Mouse (Mus musculus) liver, embryonic 12.5 days (tissue): ENCODE results near the gene Olfr1370. TPM values are rescaled to one million over a fixed set of nuclear protein-coding genes. Genes with fewer than 3 reads are reported as not detected.
A peak's percentile ranks its signal among the peaks of the same experiment; 100 is the strongest.
"Not testable (repeated sequence)": the region's sequence is repeated elsewhere in the genome, so short reads cannot be mapped to it uniquely, and the experiment has no call there.

Experiments used
- ATAC-seq: fragments of 200-750 bp; cut with Nextera tagmentation; 2 replicates; pipeline ENCODE4 v1.8.0; 2017; ENCODE audit warnings: moderate number of reproducible peaks, mild to moderate bottlenecking, moderate library complexity
- H3K27ac ChIP-seq: fragments of 300-500 bp; sonication (generic); 2 replicates; pipeline ENCODE4 v1.5.1; 2016; ENCODE audit warnings: mild to moderate bottlenecking
- H3K27me3 ChIP-seq: fragments of 300-500 bp; sonication (generic); replicated peaks from 2 replicates; pipeline ENCODE4 v1.6.1; 2016; ENCODE audit warnings: mild to moderate bottlenecking, moderate library complexity
- H3K36me3 ChIP-seq: fragments of 300-500 bp; sonication (generic); 2 replicates; pipeline ENCODE4 v1.6.1; 2016; ENCODE audit warnings: mild to moderate bottlenecking, moderate library complexity
- H3K4me1 ChIP-seq: fragments of 300-500 bp; sonication (generic); 2 replicates; pipeline ENCODE4 v1.6.1; 2016
- H3K4me2 ChIP-seq: fragments of 300-500 bp; sonication (generic); 2 replicates; pipeline ENCODE4 v1.6.1; 2016; ENCODE audit warnings: mild to moderate bottlenecking, moderate library complexity
- H3K4me3 ChIP-seq: fragments of 300-500 bp; sonication (generic); 2 replicates; pipeline ENCODE4 v1.5.1; 2016; ENCODE audit warnings: mild to moderate bottlenecking, moderate library complexity
- H3K9ac ChIP-seq: fragments of 300-500 bp; sonication (generic); 2 replicates; pipeline ENCODE4 v1.6.1; 2016; ENCODE audit warnings: mild to moderate bottlenecking, moderate library complexity
- H3K9me3 ChIP-seq: fragments of 300-500 bp; sonication (generic); replicated peaks from 2 replicates; pipeline ENCODE4 v1.6.1; 2016; ENCODE audit warnings: mild to moderate bottlenecking, moderate library complexity
- WGBS: fragments of 180-500 bp; shearing (Covaris S2); methylation state at CpG from one replicate; pipeline ENCODE4 v1.1.7; 2016; ENCODE audit not compliant: insufficient replicate concordance; 5-methylcytosine and 5-hydroxymethylcytosine counted together
- polyA plus RNA-seq: library from polyadenylated mRNA; unstranded; fragments of >200 nt; fragmentation: Nextera tagmentation; extraction: Ambion mirVana; gene quantifications from 2 replicates; pipeline ENCODE4 v1.2.1, GENCODE M21; 2016

The Olfr1370 gene
- not detected in 2 replicates for polyA plus RNA-seq

GRCm38 (mm10) chr13:21074847-21075246 is at the start of gene Olfr1370:
Gene Olfr1370, minus strand, starts transcription at chr13:21074947.
- 67% methylated on average over 3 of the region's 3 CpGs for WGBS
- H3K9ac ChIP-seq = no peak within 1 kb of the TSS
- H3K4me2 ChIP-seq = no peak within 1 kb of the TSS
- H3K4me3 ChIP-seq = no peak within 1 kb of the TSS
- H3K36me3 ChIP-seq = no peaks in the 10 kb centered on the region
- no peaks in the 10 kb centered on the region for H3K4me1 ChIP-seq
- no peaks in the 10 kb centered on the region for H3K27me3 ChIP-seq
- ATAC-seq = no peak
- H3K27ac ChIP-seq = no peak within 1 kb of the TSS
- no peaks in the 10 kb centered on the region for H3K9me3 ChIP-seq

GRCm38 (mm10) chr13:21114121-21114520 is 39.4 kb upstream of the Olfr1370 start:
- 23% methylated on average over 4 of the region's 4 CpGs for whole genome bisulfite sequencing
- peak; percentile 79 for ATAC-seq

GRCm38 (mm10) chr13:21111183-21111582 is 36.4 kb upstream of the Olfr1370 start, which contains the start of gene Olfr1369-ps1:
Gene Olfr1369-ps1, plus strand, starts transcription at chr13:21111483.
- WGBS = 64% methylated on average over 3 of the region's 3 CpGs
- H3K9me3 ChIP-seq, ATAC-seq: not testable (repeated sequence)

More at GRCm38 (mm10) chr13:21114121-21114520, 39.4 kb upstream of the Olfr1370 start:
- H3K36me3 ChIP-seq = no peaks in the 10 kb centered on the region
- H3K9ac ChIP-seq = no peak overlapping the region
- H3K4me3 ChIP-seq = no peak overlapping the region
- H3K4me1 ChIP-seq = 0 out of 2 replicates have a peak, but pooled peaks cover 3% of the 10 kb centered on the region
- no peak overlapping the region for H3K4me2 ChIP-seq
- H3K27ac ChIP-seq = no peak overlapping the region
- H3K27me3 ChIP-seq = no peaks in the 10 kb centered on the region
- H3K9me3 ChIP-seq = no peaks in the 10 kb centered on the region

GRCm38 (mm10) chr13:21110441-21110840 is 35.7 kb upstream of the Olfr1370 start:
- no peak overlapping the region for H3K27ac ChIP-seq
- H3K27me3 ChIP-seq = no peaks in the 10 kb centered on the region
- 0 out of 2 replicates have a peak, but pooled peaks cover 3% of the 10 kb centered on the region for H3K4me1 ChIP-seq
- H3K4me2 ChIP-seq = no peak overlapping the region
- 77% methylated on average over 6 of the region's 6 CpGs for WGBS
- H3K9me3 ChIP-seq = no peaks in the 10 kb centered on the region
- H3K4me3 ChIP-seq = no peak overlapping the region
- ATAC-seq = no peak
- H3K36me3 ChIP-seq = no peaks in the 10 kb centered on the region
- no peak overlapping the region for H3K9ac ChIP-seq

More at GRCm38 (mm10) chr13:21111183-21111582, 36.4 kb upstream of the Olfr1370 start, which contains the start of gene Olfr1369-ps1:
- not testable (repeated sequence) for H3K9ac ChIP-seq, H3K27ac ChIP-seq, H3K4me1 ChIP-seq, H3K36me3 ChIP-seq, H3K27me3 ChIP-seq, H3K4me2 ChIP-seq, H3K4me3 ChIP-seq

GRCm38 (mm10) chr13:21109759-21110158 is 35.0 kb upstream of the Olfr1370 start:
- H3K27me3 ChIP-seq = no peaks in the 10 kb centered on the region
- 78% methylated on average over 3 of the region's 3 CpGs for WGBS
- H3K4me1 ChIP-seq = 0 out of 2 replicates have a peak, but pooled peaks cover 3% of the 10 kb centered on the region
- H3K27ac ChIP-seq = no peak overlapping the region
- H3K4me2 ChIP-seq = no peak overlapping the region
- H3K9ac ChIP-seq = no peak overlapping the region
- no peaks in the 10 kb centered on the region for H3K36me3 ChIP-seq
- no peak for ATAC-seq
- H3K4me3 ChIP-seq = no peak overlapping the region
- H3K9me3 ChIP-seq = no peaks in the 10 kb centered on the region

GRCm38 (mm10) chr13:21082686-21083085 is 7.9 kb upstream of the Olfr1370 start:
- Histone ChIP-seq H3K27me3 (no peaks in the 10 kb centered on the region), H3K9me3 (no peaks in the 10 kb centered on the region), H3K9ac (no peak overlapping the region), H3K27ac (no peak overlapping the region), H3K4me2 (no peak overlapping the region), H3K4me3 (no peak overlapping the region), H3K4me1 (no peaks in the 10 kb centered on the region), H3K36me3 (no peaks in the 10 kb centered on the region)
- WGBS = 43% methylated on average over 2 of the region's 2 CpGs
- ATAC-seq = no peak

- no peak for ATAC-seq
- no peak overlapping the region for H3K4me3 ChIP-seq
- H3K4me2 ChIP-seq = no peak overlapping the region
- H3K27ac ChIP-seq = no peak overlapping the region
- no peak overlapping the region for H3K9ac ChIP-seq
- H3K9me3 ChIP-seq = no peaks in the 10 kb centered on the region
- H3K36me3 ChIP-seq = no peaks in the 10 kb centered on the region
- no peaks in the 10 kb centered on the region for H3K27me3 ChIP-seq
- 56% methylated on average over 2 of the region's 2 CpGs for WGBS
- H3K4me1 ChIP-seq = no peaks in the 10 kb centered on the region
Observed at GRCm38 (mm10) chr13:21066021-21066420, 8.7 kb downstream of the Olfr1370 start.

GRCm38 (mm10) chr13:21050118-21050517 is 24.6 kb downstream of the Olfr1370 start:
- Histone ChIP-seq H3K4me3 (no peak overlapping the region), H3K4me2 (no peak overlapping the region), H3K9ac (no peak overlapping the region), H3K27me3 (no peaks in the 10 kb centered on the region), H3K4me1 (no peaks in the 10 kb centered on the region), H3K27ac (no peak overlapping the region), H3K9me3 (no peaks in the 10 kb centered on the region), H3K36me3 (no peaks in the 10 kb centered on the region)
- 67% methylated on average over 1 of the region's 1 CpGs for WGBS
- no peak for ATAC-seq

- ATAC-seq = no peak
- Histone ChIP-seq H3K9ac (no peak overlapping the region), H3K27ac (no peak overlapping the region), H3K9me3 (no peaks in the 10 kb centered on the region), H3K4me1 (no peaks in the 10 kb centered on the region), H3K27me3 (no peaks in the 10 kb centered on the region), H3K4me3 (no peak overlapping the region), H3K36me3 (no peaks in the 10 kb centered on the region), H3K4me2 (no peak overlapping the region)
- 58% methylated on average over 2 of the region's 2 CpGs for WGBS
Observed at GRCm38 (mm10) chr13:21040589-21041199, 34.1 kb downstream of the Olfr1370 start.

- Histone ChIP-seq H3K4me2 (no peak overlapping the region), H3K4me3 (no peak overlapping the region), H3K27me3 (no peaks in the 10 kb centered on the region), H3K9me3 (no peaks in the 10 kb centered on the region), H3K4me1 (no peaks in the 10 kb centered on the region), H3K9ac (no peak overlapping the region), H3K27ac (no peak overlapping the region), H3K36me3 (no peaks in the 10 kb centered on the region)
- no peak for ATAC-seq
Observed at GRCm38 (mm10) chr13:21035981-21036380, 38.8 kb downstream of the Olfr1370 start.

- ATAC-seq = no peak
- no peaks in the 10 kb centered on the region for H3K36me3 ChIP-seq
- H3K9ac ChIP-seq = no peak overlapping the region
- H3K27ac ChIP-seq = no peak overlapping the region
- no peak overlapping the region for H3K4me3 ChIP-seq
- H3K27me3 ChIP-seq = no peaks in the 10 kb centered on the region
- WGBS = 64% methylated on average over 3 of the region's 3 CpGs
- no peaks in the 10 kb centered on the region for H3K4me1 ChIP-seq
- H3K4me2 ChIP-seq = no peak overlapping the region
- H3K9me3 ChIP-seq = no peaks in the 10 kb centered on the region
Observed at GRCm38 (mm10) chr13:21035011-21035410, 39.7 kb downstream of the Olfr1370 start.

- Histone ChIP-seq H3K4me3 (no peak overlapping the region), H3K4me2 (no peak overlapping the region), H3K9me3 (no peaks in the 10 kb centered on the region), H3K27ac (no peak overlapping the region), H3K27me3 (no peaks in the 10 kb centered on the region), H3K36me3 (no peaks in the 10 kb centered on the region), H3K4me1 (no peaks in the 10 kb centered on the region), H3K9ac (no peak overlapping the region)
- no peak for ATAC-seq
- 52% methylated on average over 3 of the region's 3 CpGs for WGBS
Observed at GRCm38 (mm10) chr13:21033176-21033575, 41.6 kb downstream of the Olfr1370 start.

GRCm38 (mm10) chr13:21024831-21025230 is 49.9 kb downstream of the Olfr1370 start:
- 68% methylated on average over 5 of the region's 5 CpGs for WGBS
- Histone ChIP-seq H3K4me1 (no peaks in the 10 kb centered on the region), H3K27me3 (no peaks in the 10 kb centered on the region), H3K36me3 (no peaks in the 10 kb centered on the region), H3K9ac (no peak overlapping the region), H3K4me2 (no peak overlapping the region), H3K4me3 (no peak overlapping the region), H3K9me3 (no peaks in the 10 kb centered on the region), H3K27ac (no peak overlapping the region)
- ATAC-seq = no peak
